Comparison of ENCODE assay signal across 10 mouse cellular contexts in genomic region chr8:78624738-78625442, GRCm38 (mm10).
DNase-seq lines count a peak whose midpoint lies in the region; ATAC-seq and TF ChIP-seq lines count a peak whose summit lies in the region.
"Had no signal": no experiment of that assay in that cellular context is flagged by ENCODE, and none has a peak within 500 bp of the region (broad histone marks: within the 10 kb centered on the region; RNA-seq: fewer than 3 reads in every experiment).

No protein-coding gene starts in this region.

- no peak for TF ChIP-seq POLR2A in bone marrow, adult 2 months (IDR thresholded peaks at IDR 0.05; ENCODE audit: borderline replicate concordance, control insufficient read depth, low read depth, low read length)
- TF ChIP-seq POLR2A in heart, adult 2 months (IDR thresholded peaks at IDR 0.05; ENCODE audit: insufficient read depth, low read depth, low read length): no peak

- no peak overlapping the region for H3K4me3 ChIP-seq in liver, postnatal 0 days (ENCODE audit: low read depth, low read length)
- H3K4me3 ChIP-seq in liver, embryonic 12.5 days: no peak overlapping the region
- H3K4me3 ChIP-seq in E14TG2a.4 (replicated peaks; ENCODE audit: low read length): peak overlapping the region; percentile 46
- H3K4me3 ChIP-seq in bone marrow, adult 2 months (replicated peaks; ENCODE audit: control insufficient read depth, low read depth, low read length): no peak overlapping the region
- no peak overlapping the region for H3K4me3 ChIP-seq in heart, adult 2 months
- H3K4me3 ChIP-seq: embryonic facial prominence, embryonic 12.5 days; heart, embryonic 13.5 days had no signal

- 0 out of 2 replicates have a peak overlapping the region, but pooled peaks have one; percentile 39 for H3K27ac ChIP-seq in liver, postnatal 0 days (ENCODE audit: low read depth)
- H3K27ac ChIP-seq in liver, embryonic 12.5 days: no peak overlapping the region
- H3K27ac ChIP-seq in bone marrow, adult 2 months (ENCODE audit: control insufficient read depth, insufficient read depth, low read depth, low read length, poor library complexity): peak overlapping the region; percentile 52
- no peak overlapping the region; the same call in 1 of the 2 replicates for H3K27ac ChIP-seq in heart, adult 2 months
- H3K27ac ChIP-seq: embryonic facial prominence, embryonic 12.5 days; heart, embryonic 13.5 days had no signal

- H3K4me1 ChIP-seq in liver, postnatal 0 days (ENCODE audit: insufficient read depth): peaks cover 11% of the 10 kb centered on the region
- H3K4me1 ChIP-seq in liver, embryonic 12.5 days: 0 out of 2 replicates have a peak, but pooled peaks cover 8% of the 10 kb centered on the region
- H3K4me1 ChIP-seq in E14TG2a.4 (replicated peaks; ENCODE audit: low read depth, low read length): peaks cover 63% of the 10 kb centered on the region
- H3K4me1 ChIP-seq in bone marrow, adult 2 months (ENCODE audit: control insufficient read depth, insufficient read depth, low read length): peaks cover 1% of the 10 kb centered on the region; the same call in 1 of the 2 replicates
- peaks cover 6% of the 10 kb centered on the region for H3K4me1 ChIP-seq in heart, adult 2 months (ENCODE audit: control insufficient read depth, insufficient read depth, low read length)

- ATAC-seq in liver, postnatal 0 days: no peak
- no peak for ATAC-seq in liver, embryonic 12.5 days

- no peak overlapping the region for H3K9ac ChIP-seq in liver, postnatal 0 days (replicated peaks)
- no peak overlapping the region for H3K9ac ChIP-seq in liver, embryonic 12.5 days
- no peak overlapping the region for H3K9ac ChIP-seq in heart, adult 2 months (ENCODE audit: low read depth, low read length)
- H3K9ac ChIP-seq: embryonic facial prominence, embryonic 12.5 days; heart, embryonic 13.5 days had no signal

- DNase-seq in liver, postnatal 0 days: no peak
- peak; percentile 37 for DNase-seq in kidney, postnatal 14 days
- DNase-seq in right cerebral cortex, postnatal 4 days: no peak
- no peak for DNase-seq in heart, adult 2 months

- 74% methylated on average over 12 of the region's 12 CpGs for WGBS in liver, postnatal 0 days (ENCODE audit: insufficient replicate concordance)
- 56% methylated on average over 12 of the region's 12 CpGs for WGBS in liver, embryonic 12.5 days (ENCODE audit: insufficient replicate concordance)
- 83% methylated on average over 12 of the region's 12 CpGs for WGBS in bone marrow, adult 2 months
- 58% methylated on average over 12 of the region's 12 CpGs for WGBS in heart, adult 2 months

- no peak overlapping the region for H3K4me2 ChIP-seq in liver, postnatal 0 days (ENCODE audit: low read depth, low read length)
- no peak overlapping the region for H3K4me2 ChIP-seq in liver, embryonic 12.5 days
- H3K4me2 ChIP-seq: embryonic facial prominence, embryonic 12.5 days; heart, embryonic 13.5 days had no signal

- TF ChIP-seq EP300 in liver, postnatal 0 days (IDR thresholded peaks at IDR 0.05; ENCODE audit: low read depth): no peak
- no peak for TF ChIP-seq EP300 in heart, adult 2 months (IDR thresholded peaks at IDR 0.05; ENCODE audit: insufficient read depth, low read depth, low read length)

- no peaks in the 10 kb centered on the region for H3K36me3 ChIP-seq in liver, postnatal 0 days (replicated peaks; ENCODE audit: insufficient read depth, low read length)
- peaks cover 4% of the 10 kb centered on the region; the same call in 1 of the 2 replicates for H3K36me3 ChIP-seq in liver, embryonic 12.5 days
- H3K36me3 ChIP-seq in E14TG2a.4 (ENCODE audit: insufficient read depth, low read length): peaks cover 28% of the 10 kb centered on the region
- peaks cover 2% of the 10 kb centered on the region for H3K36me3 ChIP-seq in heart, adult 2 months (ENCODE audit: control insufficient read depth, insufficient read depth, low read length)
- H3K36me3 ChIP-seq: embryonic facial prominence, embryonic 12.5 days; heart, embryonic 13.5 days had no signal

- no peaks in the 10 kb centered on the region for H3K27me3 ChIP-seq in liver, postnatal 0 days (ENCODE audit: insufficient read depth, low read length)
- no peaks in the 10 kb centered on the region for H3K27me3 ChIP-seq in liver, embryonic 12.5 days (replicated peaks)
- 0 out of 2 replicates have a peak, but pooled peaks cover 6% of the 10 kb centered on the region for H3K27me3 ChIP-seq in E14TG2a.4 (ENCODE audit: insufficient read depth, low read length)
- H3K27me3 ChIP-seq in heart, adult 2 months (ENCODE audit: control insufficient read depth, insufficient read depth, low read length): no peaks in the 10 kb centered on the region
- H3K27me3 ChIP-seq: embryonic facial prominence, embryonic 12.5 days; heart, embryonic 13.5 days had no signal

- no peak for TF ChIP-seq CTCF in liver, postnatal 0 days (IDR thresholded peaks at IDR 0.05; ENCODE audit: low read depth)
- TF ChIP-seq CTCF in E14TG2a.4 (conservative IDR thresholded peaks at IDR 0.05; ENCODE audit: low read length): no peak
- no peak for TF ChIP-seq CTCF in bone marrow, adult 2 months (IDR thresholded peaks at IDR 0.05; ENCODE audit: control insufficient read depth, insufficient read depth, low read length)
- no peak for TF ChIP-seq CTCF in heart, adult 2 months (IDR thresholded peaks at IDR 0.05)

- intact Hi-C loops in heart, adult 2 months (cut with DNase I): loop anchor here (2.0 to 5.0 kb wide), 2 partner anchors 40 to 113 kb away; no protein-coding TSS in a partner anchor

- no peaks in the 10 kb centered on the region for H3K9me3 ChIP-seq in liver, postnatal 0 days (ENCODE audit: low read length)
- H3K9me3 ChIP-seq in liver, embryonic 12.5 days (replicated peaks): no peaks in the 10 kb centered on the region
- H3K9me3 ChIP-seq in E14TG2a.4 (ENCODE audit: low read length): no peaks in the 10 kb centered on the region
- H3K9me3 ChIP-seq: embryonic facial prominence, embryonic 12.5 days; G1E; heart, embryonic 13.5 days had no signal

- no peaks in the 10 kb centered on the region for H3K79me2 ChIP-seq in heart, adult 2 months (replicated peaks; ENCODE audit: control insufficient read depth, insufficient read depth, low read length)

Comparison
In these comparisons a context has a peak if more than half of its experiments do, and no peak if none do; other contexts are left out.
1. H3K27ac ChIP-seq: peak in liver, postnatal 0 days (single experiment) and bone marrow, adult 2 months (single experiment); none in liver, embryonic 12.5 days (single experiment) and heart, adult 2 months (single experiment).